Mouse (Mus musculus) mesoderm, embryonic 11.5 days (tissue): ENCODE results near the gene Lingo2.
"Not testable (repeated sequence)": the region's sequence is repeated elsewhere in the genome, so short reads cannot be mapped to it uniquely, and the experiment has no call there.

Source experiments
- DNase-seq: peaks from one replicate; pipeline ENCODE4 v3.0.0-alpha.2; 2012; ENCODE audit warnings: low read depth, low spot score

Gene Lingo2

GRCm38 (mm10) chr4:36081095-36081852 is 870.3 kb downstream of the Lingo2 start:
- DNase-seq = no peak

- no peak for DNase-seq
Measured at GRCm38 (mm10) chr4:36078910-36079525, 872.5 kb downstream of the Lingo2 start.

GRCm38 (mm10) chr4:36064701-36065100 is 886.8 kb downstream of the Lingo2 start:
- not testable (repeated sequence) for DNase-seq

- peak; percentile 25 for DNase-seq
Measured at GRCm38 (mm10) chr4:36052791-36053376, 898.7 kb downstream of the Lingo2 start.

- no peak for DNase-seq
Measured at GRCm38 (mm10) chr4:36040361-36040760, 911.2 kb downstream of the Lingo2 start.

GRCm38 (mm10) chr4:36038742-36039141 is 912.8 kb downstream of the Lingo2 start:
- no peak for DNase-seq

GRCm38 (mm10) chr4:36032039-36032438 is 919.5 kb downstream of the Lingo2 start:
- no peak for DNase-seq

GRCm38 (mm10) chr4:36014181-36014580 is 937.4 kb downstream of the Lingo2 start:
- DNase-seq = no peak

- no peak for DNase-seq
Measured at GRCm38 (mm10) chr4:35992005-35992763, 959.4 kb downstream of the Lingo2 start.

GRCm38 (mm10) chr4:35986012-35986411 is 965.5 kb downstream of the Lingo2 start:
- DNase-seq = no peak

- no peak for DNase-seq
Measured at GRCm38 (mm10) chr4:35963532-35963931, 988.0 kb downstream of the Lingo2 start.

- DNase-seq = no peak
Measured at GRCm38 (mm10) chr4:35951894-35952293, 999.7 kb downstream of the Lingo2 start.

GRCm38 (mm10) chr4:35951251-35951650 is 1000.3 kb downstream of the Lingo2 start:
- DNase-seq = no peak

- DNase-seq = peak; percentile 22
Measured at GRCm38 (mm10) chr4:35934056-35934661, 1017.4 kb downstream of the Lingo2 start.

- DNase-seq = peak; percentile 35
Measured at GRCm38 (mm10) chr4:35927722-35928121, 1023.8 kb downstream of the Lingo2 start.

GRCm38 (mm10) chr4:35917453-35917852 is 1034.1 kb downstream of the Lingo2 start:
- no peak for DNase-seq

- peak; percentile 9 for DNase-seq
Measured at GRCm38 (mm10) chr4:35897769-35898564, 1053.6 kb downstream of the Lingo2 start.

- DNase-seq = peak; percentile 60
Measured at GRCm38 (mm10) chr4:35885591-35886542, 1065.7 kb downstream of the Lingo2 start.

- peak; percentile 61 for DNase-seq
Measured at GRCm38 (mm10) chr4:35884946-35885460, 1066.5 kb downstream of the Lingo2 start.
